30 mouse cellular contexts compared by ENCODE assay signal in genomic region chr2:147267901-147268300, GRCm38 (mm10).
DNase-seq lines count a peak whose midpoint lies in the region; ATAC-seq lines count a peak whose summit lies in the region.
"Had no signal": no experiment of that assay in that cellular context is flagged by ENCODE, and none has a peak within 500 bp of the region (broad histone marks: within the 10 kb centered on the region; RNA-seq: fewer than 3 reads in every experiment).

No protein-coding gene starts in this region.

- 77% methylated on average over 5 of the region's 5 CpGs for WGBS in hindbrain, embryonic 13.5 days
- WGBS in hindbrain, embryonic 16.5 days, result 63% methylated on average over 5 of the region's 5 CpGs
- WGBS in neural tube, embryonic 13.5 days, result 49% methylated on average over 5 of the region's 5 CpGs
- WGBS in neural tube, embryonic 15.5 days, result 47% methylated on average over 5 of the region's 5 CpGs

- no peak overlapping the region for H3K9ac ChIP-seq in hindbrain, embryonic 13.5 days
- H3K9ac ChIP-seq in hindbrain, embryonic 16.5 days (ENCODE audit: low read depth, low read length), result no peak overlapping the region
- no peak overlapping the region for H3K9ac ChIP-seq in neural tube, embryonic 13.5 days
- H3K9ac ChIP-seq in neural tube, embryonic 15.5 days (replicated peaks), result no peak overlapping the region
- H3K9ac ChIP-seq: embryonic facial prominence, embryonic 15.5 days; forebrain, embryonic 15.5 days; heart, embryonic 12.5 days; kidney, embryonic 15.5 days; limb, embryonic 12.5 days had no signal

- no peak for DNase-seq in neural tube, embryonic 10.5 days (ENCODE audit: extremely low spot score, low spot score)
- DNase-seq in lung, postnatal 10 days, result peak; percentile 7
- no peak for DNase-seq in kidney, adult 18-20 months
- DNase-seq in cerebellum, adult 11-12 months, result no peak
- DNase-seq: adrenal gland, postnatal 14 days; cerebellum, adult 2 months; cerebellum, postnatal 25 days; gastrocnemius, adult 2 months; gastrocnemius, postnatal 36 days; heart, adult 2 months; kidney, adult 11 months; kidney, postnatal 25 days; midbrain, embryonic 14.5 days; spleen, adult 18-20 months had no signal

- no peaks in the 10 kb centered on the region for H3K4me1 ChIP-seq in hindbrain, embryonic 13.5 days (replicated peaks)
- H3K4me1 ChIP-seq in hindbrain, embryonic 16.5 days (ENCODE audit: control insufficient read depth, insufficient read depth, low read depth, low read length), result no peaks in the 10 kb centered on the region
- peaks cover 11% of the 10 kb centered on the region; the same call in 1 of the 2 replicates for H3K4me1 ChIP-seq in neural tube, embryonic 13.5 days (replicated peaks)
- H3K4me1 ChIP-seq in neural tube, embryonic 15.5 days, result 0 out of 2 replicates have a peak, but pooled peaks cover 6% of the 10 kb centered on the region
- H3K4me1 ChIP-seq: embryonic facial prominence, embryonic 15.5 days; forebrain, embryonic 15.5 days; heart, embryonic 12.5 days; kidney, embryonic 15.5 days; limb, embryonic 12.5 days; megakaryocyte, embryonic 14.5 days had no signal

- peaks cover 2% of the 10 kb centered on the region; the same call in 1 of the 2 replicates for H3K27me3 ChIP-seq in hindbrain, embryonic 13.5 days
- H3K27me3 ChIP-seq in hindbrain, embryonic 16.5 days (replicated peaks; ENCODE audit: control insufficient read depth, insufficient read depth, low read length), result no peaks in the 10 kb centered on the region
- H3K27me3 ChIP-seq in neural tube, embryonic 13.5 days, result no peaks in the 10 kb centered on the region
- no peaks in the 10 kb centered on the region for H3K27me3 ChIP-seq in neural tube, embryonic 15.5 days (replicated peaks)
- H3K27me3 ChIP-seq: embryonic facial prominence, embryonic 15.5 days; forebrain, embryonic 15.5 days; heart, embryonic 12.5 days; kidney, embryonic 15.5 days; limb, embryonic 12.5 days; megakaryocyte, embryonic 14.5 days had no signal

- H3K4me3 ChIP-seq in hindbrain, embryonic 13.5 days, result no peak overlapping the region
- H3K4me3 ChIP-seq in hindbrain, embryonic 16.5 days (ENCODE audit: low read length), result no peak overlapping the region
- H3K4me3 ChIP-seq in neural tube, embryonic 13.5 days, result no peak overlapping the region
- no peak overlapping the region for H3K4me3 ChIP-seq in neural tube, embryonic 15.5 days (replicated peaks)
- H3K4me3 ChIP-seq: embryonic facial prominence, embryonic 10.5 days; embryonic facial prominence, embryonic 15.5 days; forebrain, embryonic 15.5 days; gastrocnemius, adult 2 months; heart, adult 2 months; heart, embryonic 12.5 days; kidney, embryonic 15.5 days; left cerebral cortex, adult 2 months; limb, embryonic 12.5 days; megakaryocyte, embryonic 14.5 days; myocyte had no signal

- H3K9me3 ChIP-seq in hindbrain, embryonic 13.5 days, result no peaks in the 10 kb centered on the region
- no peaks in the 10 kb centered on the region for H3K9me3 ChIP-seq in hindbrain, embryonic 16.5 days (ENCODE audit: control insufficient read depth, low read length)
- H3K9me3 ChIP-seq in neural tube, embryonic 13.5 days, result no peaks in the 10 kb centered on the region
- no peaks in the 10 kb centered on the region for H3K9me3 ChIP-seq in neural tube, embryonic 15.5 days (replicated peaks)
- H3K9me3 ChIP-seq: embryonic facial prominence, embryonic 10.5 days; embryonic facial prominence, embryonic 15.5 days; forebrain, embryonic 15.5 days; heart, embryonic 12.5 days; kidney, embryonic 15.5 days; limb, embryonic 12.5 days; megakaryocyte, embryonic 14.5 days had no signal

- 0 out of 2 replicates have a peak, but pooled peaks have one; percentile 24 for ATAC-seq in hindbrain, embryonic 13.5 days (ENCODE audit: low FRiP score)
- ATAC-seq in hindbrain, embryonic 16.5 days, result no peak
- peak; percentile 59 for ATAC-seq in neural tube, embryonic 13.5 days (ENCODE audit: low read depth)
- peak; percentile 50; the same call in 1 of the 2 replicates for ATAC-seq in neural tube, embryonic 15.5 days (ENCODE audit: low FRiP score)
- ATAC-seq: CD4-positive, CD25-positive, alpha-beta regulatory T cell, adult 4 months; forebrain, embryonic 15.5 days; inflammation-experienced regulatory T-cells, adult 6 months had no signal

- H3K36me3 ChIP-seq in hindbrain, embryonic 13.5 days, result no peaks in the 10 kb centered on the region
- no peaks in the 10 kb centered on the region for H3K36me3 ChIP-seq in hindbrain, embryonic 16.5 days (ENCODE audit: control insufficient read depth, insufficient read depth, low read length)
- no peaks in the 10 kb centered on the region for H3K36me3 ChIP-seq in neural tube, embryonic 13.5 days
- H3K36me3 ChIP-seq in neural tube, embryonic 15.5 days, result no peaks in the 10 kb centered on the region
- H3K36me3 ChIP-seq: embryonic facial prominence, embryonic 10.5 days; embryonic facial prominence, embryonic 15.5 days; forebrain, embryonic 15.5 days; heart, embryonic 12.5 days; kidney, embryonic 15.5 days; limb, embryonic 12.5 days had no signal

- H3K27ac ChIP-seq in hindbrain, embryonic 13.5 days, result no peak overlapping the region
- H3K27ac ChIP-seq in hindbrain, embryonic 16.5 days (ENCODE audit: low read depth, low read length), result no peak overlapping the region
- H3K27ac ChIP-seq in neural tube, embryonic 13.5 days (replicated peaks), result peak overlapping the region; percentile 50; the same call in 1 of the 2 replicates
- H3K27ac ChIP-seq in neural tube, embryonic 15.5 days (replicated peaks), result no peak overlapping the region
- H3K27ac ChIP-seq: embryonic facial prominence, embryonic 10.5 days; embryonic facial prominence, embryonic 15.5 days; forebrain, embryonic 15.5 days; gastrocnemius, adult 2 months; heart, adult 2 months; kidney, embryonic 15.5 days; left cerebral cortex, adult 2 months; limb, embryonic 12.5 days had no signal

- no peak overlapping the region for H3K4me2 ChIP-seq in hindbrain, embryonic 13.5 days
- no peak overlapping the region for H3K4me2 ChIP-seq in hindbrain, embryonic 16.5 days (ENCODE audit: low read length)
- no peak overlapping the region for H3K4me2 ChIP-seq in neural tube, embryonic 13.5 days
- no peak overlapping the region for H3K4me2 ChIP-seq in neural tube, embryonic 15.5 days
- H3K4me2 ChIP-seq: embryonic facial prominence, embryonic 15.5 days; forebrain, embryonic 15.5 days; heart, embryonic 12.5 days; kidney, embryonic 15.5 days; limb, embryonic 12.5 days; liver, embryonic 11.5 days had no signal
